Mouse (Mus musculus): ENCODE measurements around the gene Nufip2.

DNA sequence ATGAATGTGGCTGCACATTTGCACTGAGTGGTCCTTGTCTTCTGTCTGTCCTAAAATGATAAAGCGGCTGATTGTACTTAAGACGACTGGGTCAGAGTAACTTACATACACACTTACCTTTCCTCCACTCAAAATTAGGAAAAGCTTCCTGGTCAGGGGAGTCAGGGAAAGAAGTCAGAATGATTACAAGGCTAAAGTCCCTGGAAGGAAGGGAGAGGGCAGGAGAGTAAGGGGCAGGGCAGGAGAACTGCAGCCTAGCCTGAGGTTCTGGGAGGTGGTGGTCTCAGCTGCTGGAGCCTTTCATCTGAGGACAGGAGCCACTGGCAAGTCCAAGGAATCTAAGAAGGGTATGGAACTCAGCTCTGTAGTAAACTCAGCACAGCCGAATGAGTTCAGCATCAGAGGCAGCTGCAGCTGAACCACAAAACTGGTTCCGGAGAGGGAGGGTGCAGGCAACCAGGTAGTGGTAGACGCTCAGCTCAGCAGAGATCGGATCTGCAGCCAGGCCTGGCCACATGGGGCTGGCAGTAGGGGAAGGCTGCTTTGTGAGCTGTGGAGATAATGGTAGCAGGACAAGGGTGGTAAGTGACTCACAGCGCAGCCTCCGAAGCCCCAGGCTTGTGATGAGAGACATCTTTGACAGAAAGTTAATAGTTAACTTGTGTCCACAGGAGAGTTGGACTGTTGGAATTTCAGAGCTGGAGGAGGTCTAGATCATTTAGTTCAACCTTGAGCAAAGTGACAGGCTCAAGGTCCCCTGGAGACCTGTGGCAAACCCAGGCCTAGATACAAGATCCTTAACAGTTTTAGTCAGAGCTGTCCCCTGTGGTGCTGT, 86.1 kb downstream of the Nufip2 start:
- no peak for TF ChIP-seq CTCF (IDR thresholded peaks at IDR 0.05; ENCODE audit: extremely low read depth, insufficient read depth, low read length)
- TF ChIP-seq POLR2A (IDR thresholded peaks at IDR 0.05; ENCODE audit: extremely low read depth, insufficient read depth, low read length): no peak
